Mouse (Mus musculus): Measurements from ENCODE around the gene Ssx2ip.

DNA sequence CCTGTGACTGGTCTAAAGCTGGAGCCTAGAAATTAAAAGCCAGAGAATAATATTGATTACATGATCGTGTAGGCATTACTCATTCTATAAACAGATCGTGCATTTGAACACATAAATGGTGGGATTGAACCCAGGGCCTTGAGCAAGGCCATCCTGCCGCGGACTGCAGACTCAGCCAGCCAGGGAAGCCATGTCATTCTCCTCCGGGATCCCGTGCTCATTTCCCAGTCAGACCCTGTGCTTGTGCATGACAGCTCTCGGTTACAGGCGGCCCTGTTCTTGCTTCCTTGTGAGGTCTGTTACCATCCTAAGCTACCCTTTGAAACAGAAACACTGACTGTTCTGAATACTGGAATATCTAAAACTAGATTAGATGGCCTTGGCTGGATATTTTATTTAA is 30.2 kb downstream of the Ssx2ip start:
- no peak for TF ChIP-seq CTCF (IDR thresholded peaks at IDR 0.05)
- TF ChIP-seq POLR2A (IDR thresholded peaks at IDR 0.05; ENCODE audit: insufficient read depth, low read depth, low read length) = no peak
